Mouse (Mus musculus) forebrain, embryonic 14.5 days (tissue): Measurements from ENCODE around the gene Thada. TPM values are rescaled to one million over a fixed set of nuclear protein-coding genes. Genes with fewer than 3 reads are reported as not detected.
"Not testable (repeated sequence)": the region's sequence is repeated elsewhere in the genome, so short reads cannot be mapped to it uniquely, and the experiment has no call there.

Experiments
- ATAC-seq: fragments of 200-750 bp; cut with Nextera tagmentation; 2 replicates; pipeline ENCODE4 v1.8.0; 2017; ENCODE audit warnings: mild to moderate bottlenecking, moderate library complexity
- DNase-seq: peaks from one replicate; pipeline ENCODE4 v3.0.0-alpha.2; 2015; ENCODE audit warnings: low spot score
- H3K27ac ChIP-seq: fragments of 300-500 bp; sonication (generic); 2 replicates; pipeline ENCODE4 v1.5.1; 2014; ENCODE audit warnings: low read depth, mild to moderate bottlenecking, control low read depth, low read length, moderate library complexity
- H3K27me3 ChIP-seq: fragments of 300-500 bp; sonication (generic); replicated peaks from 2 replicates; pipeline ENCODE4 v1.6.1; 2014; ENCODE audit warnings: low read length, control low read depth, mixed read lengths; ENCODE audit not compliant: control insufficient read depth, insufficient read depth
- H3K36me3 ChIP-seq: fragments of 300-500 bp; sonication (generic); 2 replicates; pipeline ENCODE4 v1.6.1; 2014; ENCODE audit warnings: low read length, control low read depth; ENCODE audit not compliant: control insufficient read depth, insufficient read depth
- H3K4me1 ChIP-seq: fragments of 300-500 bp; sonication (generic); 2 replicates; pipeline ENCODE4 v1.6.1; 2014; ENCODE audit warnings: antibody characterized with exemption, low read length, control low read depth; ENCODE audit not compliant: control insufficient read depth, insufficient read depth
- H3K4me2 ChIP-seq: fragments of 300-500 bp; sonication (generic); 2 replicates; pipeline ENCODE4 v1.6.1; 2014; ENCODE audit warnings: mild to moderate bottlenecking, control low read depth, low read length
- H3K4me3 ChIP-seq: fragments of 300-500 bp; sonication (generic); 2 replicates; pipeline ENCODE4 v1.5.1; 2014; ENCODE audit warnings: low read depth, low read length, control low read depth
- H3K9ac ChIP-seq: fragments of 300-500 bp; sonication (generic); 2 replicates; pipeline ENCODE4 v1.6.1; 2014; ENCODE audit warnings: mild to moderate bottlenecking, low read length, control low read depth, moderate library complexity
- H3K9me3 ChIP-seq: fragments of 300-500 bp; sonication (generic); replicated peaks from 2 replicates; pipeline ENCODE4 v1.6.1; 2016; ENCODE audit warnings: low read length, control low read depth, mixed read lengths; ENCODE audit not compliant: control insufficient read depth
- WGBS: fragments of 180-500 bp; shearing (Covaris S2); extraction: QIAGEN DNeasy Blood & Tissue Kit; methylation state at CpG from one replicate; pipeline ENCODE4 v1.1.7; 2014; 5-methylcytosine and 5-hydroxymethylcytosine counted together
- polyA plus RNA-seq: library from polyadenylated mRNA; unstranded; fragments of >200 nt; fragmentation: Nextera tagmentation; extraction: Ambion mirVana; gene quantifications from 2 replicates; pipeline ENCODE4 v1.2.1, GENCODE M21; 2014

Gene Thada
- polyA plus RNA-seq, 1 experiment from 2014 or later: 4.0 TPM

DNA sequence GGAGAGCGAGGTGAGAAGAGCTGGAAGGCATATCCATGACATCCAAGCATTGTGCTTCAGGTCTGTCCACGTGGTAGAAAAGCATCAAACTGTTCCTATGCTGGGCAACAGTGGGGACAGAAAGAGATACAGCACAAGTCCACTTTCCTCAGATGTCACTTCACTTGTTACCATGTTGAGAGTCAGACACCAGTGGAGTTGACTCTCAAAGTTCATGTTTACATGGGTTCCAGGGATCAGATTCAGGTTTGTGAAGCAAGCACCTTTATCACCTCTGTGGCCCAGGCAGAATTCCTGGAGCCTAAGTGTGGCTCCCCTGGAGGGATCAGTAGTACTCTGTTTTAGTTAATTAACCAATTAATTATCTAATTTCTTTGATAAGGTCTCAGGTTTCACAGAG, 232.2 kb downstream of the Thada start:
- Histone ChIP-seq H3K9ac (no peak overlapping the region), H3K4me2 (no peak overlapping the region), H3K9me3 (no peaks in the 10 kb centered on the region), H3K27ac (no peak overlapping the region), H3K4me1 (no peaks in the 10 kb centered on the region), H3K4me3 (no peak overlapping the region), H3K27me3 (no peaks in the 10 kb centered on the region), H3K36me3 (peaks cover 9% of the 10 kb centered on the region; the same call in 1 of the 2 replicates)
- DNase-seq (no peak), ATAC-seq (no peak)
- WGBS: 86% methylated on average over 2 of the region's 2 CpGs

DNA sequence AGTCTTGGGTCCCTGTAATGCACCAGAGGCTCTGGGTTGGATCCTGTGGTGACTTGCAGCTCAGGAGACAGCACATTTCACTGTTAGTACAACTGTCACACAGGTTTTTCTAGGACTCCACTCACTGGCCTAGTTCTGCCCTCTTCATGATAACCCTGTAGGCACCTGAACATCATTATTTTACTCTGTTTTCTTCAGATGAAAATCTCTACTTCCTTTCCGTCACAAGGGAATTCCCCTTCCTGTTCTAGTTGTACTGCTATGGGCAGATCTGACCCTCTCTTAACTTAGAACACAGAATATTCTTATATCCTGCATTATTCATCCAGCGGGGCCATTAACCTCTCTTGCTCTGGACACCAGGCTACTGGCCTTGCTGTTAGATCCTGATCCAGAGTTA, 234.6 kb downstream of the Thada start:
- no peak overlapping the region for H3K4me2 ChIP-seq
- no peaks in the 10 kb centered on the region for H3K9me3 ChIP-seq
- H3K4me3 ChIP-seq: no peak overlapping the region
- no peak overlapping the region for H3K9ac ChIP-seq
- 91% methylated on average over 2 of the region's 2 CpGs for WGBS
- no peaks in the 10 kb centered on the region for H3K4me1 ChIP-seq
- no peak overlapping the region for H3K27ac ChIP-seq
- no peaks in the 10 kb centered on the region for H3K27me3 ChIP-seq
- peaks cover 15% of the 10 kb centered on the region; the same call in 1 of the 2 replicates for H3K36me3 ChIP-seq
- no peak for ATAC-seq
- no peak for DNase-seq

DNA sequence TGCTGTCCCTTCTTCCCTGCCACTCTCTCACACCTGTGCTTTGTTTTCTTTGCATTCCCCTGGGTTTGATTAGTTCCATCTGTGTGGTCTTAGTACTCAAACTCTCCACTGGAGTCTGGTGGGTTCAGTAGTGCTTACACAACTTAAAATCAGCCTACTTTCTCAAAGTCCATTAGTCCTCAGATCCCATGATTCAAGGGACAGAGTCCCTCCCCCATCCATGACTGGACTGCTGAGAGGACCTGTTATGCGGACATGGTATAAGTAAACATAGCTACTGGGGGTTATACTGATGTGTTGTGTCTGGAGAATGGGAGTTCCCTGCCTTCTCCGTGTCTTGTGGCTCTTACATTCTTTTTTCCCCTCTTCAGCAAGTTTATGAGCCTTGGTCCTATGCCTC, 237.8 kb downstream of the Thada start:
- DNase-seq (no peak), ATAC-seq (no peak)
- no peaks in the 10 kb centered on the region for H3K4me1 ChIP-seq
- H3K4me2 ChIP-seq: no peak overlapping the region
- H3K36me3 ChIP-seq: peaks cover 22% of the 10 kb centered on the region; the same call in 1 of the 2 replicates
- no peak overlapping the region for H3K27ac ChIP-seq
- H3K27me3 ChIP-seq: no peaks in the 10 kb centered on the region
- no peak overlapping the region for H3K4me3 ChIP-seq
- H3K9ac ChIP-seq: no peak overlapping the region
- no peaks in the 10 kb centered on the region for H3K9me3 ChIP-seq
- WGBS: 91% methylated on average over 2 of the region's 2 CpGs

DNA sequence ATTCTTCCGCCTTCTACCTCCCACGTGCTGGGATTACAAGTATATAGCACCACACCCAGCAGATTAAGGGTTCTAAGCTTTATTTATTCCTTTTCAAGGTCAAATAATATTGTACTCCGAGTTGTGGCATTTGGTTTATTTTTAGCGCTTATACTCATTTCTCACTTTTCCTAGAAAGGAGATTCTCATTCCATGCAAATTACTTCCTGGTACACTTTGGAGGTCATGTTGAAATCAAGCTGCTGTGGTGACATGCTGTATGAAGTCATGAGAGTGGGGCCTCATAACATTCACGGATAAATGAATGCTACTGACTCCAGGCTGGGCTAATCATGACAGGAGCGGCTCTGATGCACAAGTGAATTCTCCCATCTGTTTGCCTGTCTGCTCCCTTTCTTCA, 239.3 kb downstream of the Thada start:
- DNase-seq (no peak), ATAC-seq (no peak)

DNA sequence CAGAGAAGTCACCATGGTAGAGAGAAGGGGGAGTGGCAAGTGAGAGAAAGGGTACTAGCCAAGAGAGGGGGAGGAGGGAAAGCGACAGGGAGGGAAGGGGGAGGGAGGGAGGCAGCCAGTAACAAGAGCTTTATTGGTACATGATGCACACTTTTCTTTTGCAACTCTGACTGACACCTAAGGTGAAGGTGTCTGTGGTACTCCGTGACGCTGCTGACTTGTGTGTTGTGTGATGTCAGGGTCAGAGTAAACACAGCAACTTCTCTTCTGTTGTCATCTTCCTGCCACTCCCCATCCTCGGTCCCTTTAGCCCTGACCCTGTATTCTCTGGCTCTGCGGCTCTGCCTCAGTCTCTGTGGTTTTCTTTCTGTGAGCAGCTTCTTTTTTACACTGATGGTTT, 239.8 kb downstream of the Thada start:
- DNase-seq: no peak
- WGBS: 64% methylated on average over 5 of the region's 5 CpGs

More for the DNA sequence above, 239.3 kb downstream of the Thada start:
- Histone ChIP-seq H3K9me3 (no peaks in the 10 kb centered on the region), H3K36me3 (peaks cover 23% of the 10 kb centered on the region; the same call in 1 of the 2 replicates), H3K27ac (no peak overlapping the region), H3K4me3 (no peak overlapping the region), H3K4me2 (no peak overlapping the region), H3K9ac (no peak overlapping the region), H3K4me1 (no peaks in the 10 kb centered on the region), H3K27me3 (no peaks in the 10 kb centered on the region)
- 81% methylated on average over 6 of the region's 6 CpGs for WGBS

DNA sequence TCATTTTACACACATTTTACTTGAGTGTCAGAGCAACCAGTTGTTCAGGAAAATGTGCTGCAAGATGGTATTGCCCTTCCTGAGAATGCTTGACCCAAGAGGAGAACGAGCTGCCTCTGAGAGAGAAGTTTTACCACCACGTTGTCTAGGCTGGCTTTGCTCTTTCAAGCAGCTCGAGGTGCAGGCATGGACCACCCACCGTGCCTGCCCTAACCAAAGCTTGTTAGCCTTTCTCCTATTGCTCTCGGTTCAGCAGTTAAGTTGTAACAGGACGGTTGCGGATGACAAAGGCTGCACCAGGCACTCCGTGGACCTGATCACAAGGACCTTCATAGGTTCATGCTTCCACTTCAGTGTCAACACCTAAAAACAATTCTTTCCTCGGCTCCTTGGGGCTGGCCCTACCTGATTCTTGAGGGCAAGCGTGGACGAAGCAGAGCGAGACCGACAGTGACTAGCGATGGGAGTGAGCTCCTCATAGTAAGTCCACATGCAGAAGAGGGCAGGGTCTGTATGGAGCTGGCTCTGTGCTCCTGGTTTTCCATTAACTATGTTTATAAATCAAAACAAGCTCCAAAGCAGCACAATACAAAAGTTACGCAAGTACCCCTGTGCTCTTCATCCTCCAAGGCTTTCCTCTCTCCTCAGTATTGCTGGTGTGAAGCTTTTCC, 241.7 kb downstream of the Thada start:
- DNase-seq (no peak), ATAC-seq (no peak)
- H3K27ac ChIP-seq: no peak overlapping the region
- H3K9me3 ChIP-seq: no peaks in the 10 kb centered on the region
- H3K4me3 ChIP-seq: no peak overlapping the region
- H3K36me3 ChIP-seq: peaks cover 28% of the 10 kb centered on the region; the same call in 1 of the 2 replicates
- no peaks in the 10 kb centered on the region for H3K27me3 ChIP-seq
- H3K4me1 ChIP-seq: no peaks in the 10 kb centered on the region
- 65% methylated on average over 15 of the region's 15 CpGs for WGBS
- H3K9ac ChIP-seq: no peak overlapping the region
- no peak overlapping the region for H3K4me2 ChIP-seq

More for the DNA sequence above, 239.8 kb downstream of the Thada start:
- H3K4me1 ChIP-seq: no peaks in the 10 kb centered on the region
- no peak overlapping the region for H3K9ac ChIP-seq
- no peak for ATAC-seq
- H3K4me2 ChIP-seq: no peak overlapping the region
- H3K9me3 ChIP-seq: no peaks in the 10 kb centered on the region
- no peak overlapping the region for H3K4me3 ChIP-seq
- H3K36me3 ChIP-seq: peaks cover 26% of the 10 kb centered on the region; the same call in 1 of the 2 replicates
- no peaks in the 10 kb centered on the region for H3K27me3 ChIP-seq
- no peak overlapping the region for H3K27ac ChIP-seq

DNA sequence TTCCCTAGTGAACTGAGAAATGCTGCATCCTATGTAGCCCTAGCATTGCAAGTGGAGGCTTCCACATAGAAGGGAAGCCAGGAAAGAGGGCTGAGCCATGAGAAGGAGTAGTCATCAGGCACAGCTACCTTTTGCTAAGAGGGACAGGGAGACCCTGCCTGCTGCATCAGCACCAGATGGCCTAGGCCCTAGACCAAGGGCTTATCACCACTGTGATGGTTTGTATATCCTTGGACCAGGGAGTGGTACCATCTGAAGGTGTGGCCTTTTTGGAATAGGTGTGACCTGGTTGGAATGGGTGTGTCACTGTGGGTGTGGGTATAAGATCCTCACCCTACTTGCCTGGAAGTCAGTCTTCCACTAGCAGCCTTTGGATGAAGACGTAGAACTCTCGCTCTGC, 247.2 kb downstream of the Thada start:
- not testable (repeated sequence) for H3K4me2 ChIP-seq, H3K4me1 ChIP-seq, H3K27ac ChIP-seq, H3K9me3 ChIP-seq, ATAC-seq, DNase-seq, H3K27me3 ChIP-seq, H3K4me3 ChIP-seq, H3K9ac ChIP-seq
- peaks cover 16% of the 10 kb centered on the region; the same call in 1 of the 2 replicates for H3K36me3 ChIP-seq
- WGBS: 100% methylated on average over 2 of the region's 2 CpGs

DNA sequence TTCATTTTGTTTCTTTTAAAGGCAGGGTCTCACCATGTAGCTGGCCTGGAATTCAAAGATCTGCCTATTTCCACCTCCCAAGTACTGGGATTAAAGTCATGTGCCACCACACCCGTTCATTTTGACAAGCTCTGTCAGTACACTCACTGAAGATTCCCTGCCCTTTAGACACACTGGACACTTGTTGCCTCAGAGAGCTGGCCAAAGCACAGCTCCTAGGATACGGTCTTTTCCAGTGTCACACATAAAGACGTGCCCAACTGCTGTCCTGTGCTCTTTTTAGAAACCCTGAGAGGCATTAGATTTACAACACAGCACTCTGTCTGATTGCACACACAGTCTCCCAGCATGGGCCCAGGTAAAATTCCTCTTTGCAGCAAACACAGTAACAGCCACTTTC, 248.3 kb downstream of the Thada start:
- Histone ChIP-seq H3K27ac (no peak overlapping the region), H3K4me2 (no peak overlapping the region), H3K27me3 (no peaks in the 10 kb centered on the region), H3K36me3 (peaks cover 16% of the 10 kb centered on the region; the same call in 1 of the 2 replicates), H3K4me3 (no peak overlapping the region), H3K4me1 (no peaks in the 10 kb centered on the region), H3K9me3 (no peaks in the 10 kb centered on the region), H3K9ac (no peak overlapping the region)
- no peak for DNase-seq
- ATAC-seq: no peak
- WGBS: 82% methylated on average over 3 of the region's 3 CpGs

DNA sequence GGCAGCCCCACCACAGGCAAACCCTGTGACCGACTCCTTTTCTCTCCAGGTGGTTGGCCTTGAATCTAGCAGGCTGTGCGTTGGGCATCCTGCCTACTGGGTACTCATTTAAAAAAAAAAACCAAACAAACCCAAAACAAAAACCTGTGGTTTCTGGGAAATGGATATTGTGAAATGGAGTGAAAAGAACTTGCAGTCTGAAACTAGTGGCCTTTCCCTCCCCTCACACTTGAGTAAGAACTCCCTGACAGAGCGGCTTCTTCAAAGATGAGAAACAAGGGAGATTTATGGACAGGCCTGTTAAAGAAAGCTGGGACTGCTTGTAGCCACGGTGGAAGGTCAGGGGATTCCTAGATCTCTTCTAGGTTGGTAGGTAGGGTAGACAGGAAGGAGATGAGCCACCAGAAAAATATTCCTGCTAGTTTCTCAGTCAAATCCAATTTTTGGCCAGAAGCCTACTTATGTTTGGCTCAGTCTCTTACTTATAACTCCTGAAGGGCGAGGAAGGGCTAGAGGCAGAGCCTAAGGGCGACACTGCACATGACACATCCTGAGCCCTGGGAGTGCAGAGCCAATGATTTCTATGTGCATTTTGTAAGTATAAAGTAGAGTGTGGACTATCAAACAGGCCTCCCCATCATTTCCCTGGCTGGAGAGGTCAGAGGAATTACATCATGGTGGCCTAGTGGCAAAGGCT, 250.6 kb downstream of the Thada start:
- Histone ChIP-seq H3K4me3 (no peak overlapping the region), H3K9me3 (no peaks in the 10 kb centered on the region), H3K4me2 (no peak overlapping the region), H3K36me3 (peaks cover 12% of the 10 kb centered on the region; the same call in 1 of the 2 replicates), H3K27ac (no peak overlapping the region), H3K27me3 (no peaks in the 10 kb centered on the region), H3K9ac (no peak overlapping the region), H3K4me1 (no peaks in the 10 kb centered on the region)
- ATAC-seq: no peak
- WGBS: 76% methylated on average over 6 of the region's 6 CpGs
- no peak for DNase-seq
